Mouse (Mus musculus): ENCODE data around the gene Rubcnl.

GRCm38 (mm10) chr14:75075299-75076180, 59.7 kb downstream of the Rubcnl start:
- no peak for TF ChIP-seq POLR2AphosphoS2 (IDR thresholded peaks at IDR 0.05; ENCODE audit: insufficient read length, low read depth)
- TF ChIP-seq POLR2A (IDR thresholded peaks at IDR 0.05; ENCODE audit: insufficient read length, low read depth): no peak
